Mouse (Mus musculus) cerebellum, adult 18-20 months (tissue): ENCODE data around the gene Serpinb3a.
A peak's percentile ranks its signal among the peaks of the same experiment; 100 is the strongest.
"Not testable (repeated sequence)": the region's sequence is repeated elsewhere in the genome, so short reads cannot be mapped to it uniquely, and the experiment has no call there.

Source experiments
- DNase-seq, 2 experiments: peaks; one replicate each; pipeline ENCODE4 v3.0.0; 2021

The Serpinb3a gene

DNA sequence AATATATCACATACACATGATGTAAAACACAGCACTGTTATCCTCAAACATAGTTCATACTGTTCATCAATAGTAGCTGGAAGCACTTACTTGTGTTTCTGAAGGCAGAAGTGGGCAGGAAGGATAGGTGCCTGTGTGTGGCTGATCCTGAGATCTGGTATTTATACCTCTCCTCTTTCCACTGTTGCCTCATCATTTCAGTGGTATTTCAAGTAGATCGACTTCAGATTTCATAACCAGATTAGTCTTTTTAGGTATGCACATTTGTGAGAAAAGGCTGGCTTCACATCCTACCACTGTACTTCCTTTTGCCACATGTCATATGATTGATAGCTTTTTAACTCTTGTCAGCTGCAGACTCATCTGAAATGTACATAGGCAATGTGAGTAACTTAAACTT is at the start of gene Serpinb3a:
TSS of gene Serpinb3a (minus strand) at position 101 of the 400 bp plus-strand sequence.
- DNase-seq: no peak

DNA sequence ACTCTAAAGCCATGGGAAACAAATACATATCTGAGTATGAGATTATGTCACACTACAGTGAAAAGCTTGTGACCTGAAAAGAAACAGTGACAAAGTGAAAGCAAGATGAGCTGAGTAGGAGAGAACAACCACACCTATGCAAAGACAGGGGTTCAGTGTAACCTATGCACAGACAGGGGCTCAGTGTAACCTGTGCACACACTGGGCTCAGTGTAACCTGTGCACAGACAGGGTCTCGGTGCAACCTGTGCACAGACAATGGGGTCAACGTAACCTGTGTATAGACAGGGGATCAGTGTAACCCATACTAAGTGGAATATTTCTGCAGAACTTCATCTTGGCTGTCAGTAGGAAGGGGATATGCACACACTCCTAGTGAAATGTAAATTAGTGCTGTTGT is 46.3 kb upstream of the Serpinb3a start:
- DNase-seq: no peak

GRCm38 (mm10) chr1:107083406-107083805 is 31.3 kb upstream of the Serpinb3a start, which contains the start of gene Serpinb3d:
Serpinb3d (minus strand) TSS chr1:107083506.
- DNase-seq: no peak

DNA sequence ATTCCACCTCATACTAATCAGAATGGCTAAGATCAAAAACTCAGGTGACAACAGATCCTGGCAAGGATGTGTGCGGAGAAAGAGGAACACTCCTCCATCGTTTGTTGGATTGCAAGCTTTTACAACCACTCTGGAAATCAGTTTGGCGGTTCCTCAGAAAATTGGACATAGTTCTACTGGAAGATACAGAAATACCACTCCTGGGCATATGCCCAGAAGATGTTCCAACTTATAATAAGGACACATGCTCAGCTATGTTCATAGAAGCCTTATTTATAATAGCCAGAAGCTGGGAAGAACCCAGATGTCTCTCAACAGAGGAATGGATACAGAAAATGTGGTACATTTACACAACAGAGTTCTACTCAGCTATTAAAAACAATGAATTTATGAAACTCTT is 17.9 kb downstream of the Serpinb3a start:
- DNase-seq: not testable (repeated sequence)

DNA sequence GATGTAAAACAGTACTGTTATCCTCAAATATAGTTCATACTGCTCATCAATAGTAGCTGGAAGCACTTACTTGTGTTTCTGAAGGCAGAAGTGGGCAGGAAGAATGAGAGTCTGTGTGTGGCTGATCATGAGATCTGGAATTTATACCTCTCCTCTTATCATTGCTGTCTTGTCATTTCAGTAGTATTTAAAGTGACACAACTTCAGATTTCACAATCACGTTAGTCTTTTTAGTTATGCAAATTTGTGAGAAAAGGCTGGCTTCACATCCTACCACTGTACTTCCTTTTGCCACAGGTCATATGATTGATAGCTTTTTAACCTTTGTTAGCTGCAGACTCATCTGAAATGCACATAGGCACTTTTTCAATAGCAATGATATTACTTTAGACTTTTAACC is 26.2 kb downstream of the Serpinb3a start:
- DNase-seq: no peak

DNA sequence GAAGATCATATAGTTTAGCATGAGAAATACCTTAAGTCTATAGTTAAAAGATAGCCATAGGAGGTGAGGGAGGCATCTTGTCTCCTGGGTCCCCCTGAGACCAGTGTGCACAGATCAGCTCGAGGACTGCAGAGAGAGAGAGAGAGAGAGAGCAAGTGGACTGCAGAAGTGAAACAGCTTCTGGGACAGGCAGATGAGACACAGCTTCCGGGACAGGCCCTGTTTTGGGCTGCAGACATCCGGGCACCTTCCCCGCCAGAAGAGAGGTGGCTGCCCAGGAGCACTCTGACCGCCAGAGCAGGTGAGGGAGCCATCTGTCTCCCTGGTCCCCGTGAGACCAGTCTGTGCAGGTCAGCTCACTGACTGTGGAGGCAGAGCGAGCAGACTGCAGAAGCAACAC is 36.9 kb downstream of the Serpinb3a start:
- no peak for DNase-seq

DNA sequence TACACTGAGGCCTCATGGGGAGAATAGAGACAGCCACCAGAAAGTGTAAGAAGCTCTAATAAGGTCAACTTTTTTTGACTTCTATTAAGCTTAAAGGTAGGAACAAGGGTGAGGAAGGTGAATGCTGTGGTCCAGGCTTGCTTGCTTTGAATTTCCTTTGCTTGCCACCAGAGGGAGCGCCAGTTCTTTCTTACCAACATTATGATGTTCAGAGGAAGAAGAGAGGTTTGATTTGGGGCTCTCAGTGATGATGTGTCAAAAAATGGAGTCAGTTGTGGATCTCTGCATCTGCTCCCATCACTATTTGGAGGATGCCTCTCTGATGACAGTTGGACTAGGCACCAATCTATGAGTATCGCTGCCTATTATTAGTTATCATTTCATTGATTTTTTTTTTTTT is 37.6 kb downstream of the Serpinb3a start:
- DNase-seq: peak; percentile 2 to 7

GRCm38 (mm10) chr1:107006316-107006715 is 45.8 kb downstream of the Serpinb3a start:
- DNase-seq: no peak

DNA sequence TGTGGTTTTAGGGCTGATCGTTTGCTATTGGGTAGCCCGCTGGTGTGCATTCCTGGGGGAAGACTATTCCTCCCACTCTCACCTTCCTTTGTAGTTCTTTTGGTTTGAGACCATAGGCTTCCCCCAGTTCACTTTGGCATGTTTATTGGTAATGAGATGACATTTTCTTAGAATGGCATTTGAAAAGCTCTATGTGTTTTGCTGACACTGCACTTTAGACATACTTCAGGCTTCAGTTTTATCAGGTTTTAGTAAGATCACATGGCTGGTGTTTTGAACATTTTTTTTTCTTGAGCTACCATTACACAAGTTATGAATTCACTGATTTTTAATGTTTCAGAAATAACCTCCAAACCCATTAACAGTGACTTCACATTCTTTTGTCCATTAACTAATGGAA is 50.3 kb downstream of the Serpinb3a start:
- no peak for DNase-seq

- DNase-seq: no peak
Measured at GRCm38 (mm10) chr1:107000424-107000823, 51.7 kb downstream of the Serpinb3a start.
